Mouse (Mus musculus): ENCODE data around the gene Olfr1375. TPM values are rescaled to one million over a fixed set of nuclear protein-coding genes. Genes with fewer than 3 reads are reported as not detected.

Gene Olfr1375
- polyA plus RNA-seq, 1 experiment from 2014 or later: not detected

DNA sequence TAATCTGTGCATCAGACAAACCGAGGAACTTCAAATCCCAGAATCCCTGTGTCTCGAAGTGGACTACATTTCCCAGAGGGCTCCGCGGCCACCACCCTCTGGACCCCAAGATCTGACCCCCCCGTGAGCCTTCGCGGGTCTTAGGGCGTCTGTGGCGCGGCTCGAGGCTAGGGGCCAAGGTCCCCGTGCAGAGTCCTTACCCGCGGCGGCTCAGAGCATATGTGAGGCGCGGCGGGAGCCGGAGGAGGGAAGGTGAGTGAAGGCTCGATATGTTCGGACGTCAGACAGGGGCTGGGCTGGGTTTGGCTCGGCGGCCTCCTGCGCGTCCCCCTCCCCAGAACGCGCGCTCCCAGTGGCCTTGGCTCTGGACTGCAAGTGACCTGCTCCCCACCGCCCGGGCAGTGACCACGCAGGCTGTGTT, 11.3 kb downstream of the Olfr1375 start, which contains the start of gene Zfp354a:
Gene Zfp354a (plus strand): TSS at position 107 of the 421 bp plus-strand sequence.
- Histone ChIP-seq H3K4me1 (replicated peaks; ENCODE audit: insufficient read depth, low read length) (peaks cover 7% of the 10 kb centered on the region; the same call in 1 of the 2 replicates), H3K4me3 (replicated peaks; ENCODE audit: low read depth, low read length) (peak within 1 kb of the TSS; percentile 80), H3K36me3 (ENCODE audit: insufficient read depth, low read length) (no peaks in the 10 kb centered on the region), H3K4me2 (ENCODE audit: low read length) (peak within 1 kb of the TSS; percentile 94), H3K9ac (ENCODE audit: low read depth, low read length) (peak within 1 kb of the TSS; percentile 70), H3K9me3 (replicated peaks; ENCODE audit: low read length) (no peaks in the 10 kb centered on the region), H3K27ac (peak within 1 kb of the TSS; percentile 50; the same call in 1 of the 2 replicates), H3K27me3 (ENCODE audit: insufficient read depth, low read length) (no peaks in the 10 kb centered on the region)
- TF ChIP-seq CTCF (IDR thresholded peaks at IDR 0.05; ENCODE audit: low read depth): peak; percentile 48
- under 1% methylated on average over 31 of the region's 32 CpGs for WGBS
- peak; percentile 94 for ATAC-seq (replicated peaks; ENCODE audit: low FRiP score, low read depth)
- peak; percentile 91 for DNase-seq (ENCODE audit: low spot score)

- Histone ChIP-seq H3K4me3 (replicated peaks; ENCODE audit: low read depth, low read length) (peak overlapping the region; percentile 80), H3K4me1 (replicated peaks; ENCODE audit: insufficient read depth, low read length) (peaks cover 7% of the 10 kb centered on the region; the same call in 1 of the 2 replicates), H3K27me3 (ENCODE audit: insufficient read depth, low read length) (no peaks in the 10 kb centered on the region), H3K9me3 (replicated peaks; ENCODE audit: low read length) (no peaks in the 10 kb centered on the region), H3K36me3 (ENCODE audit: insufficient read depth, low read length) (no peaks in the 10 kb centered on the region), H3K27ac (peak overlapping the region; percentile 50; the same call in 1 of the 2 replicates), H3K9ac (ENCODE audit: low read depth, low read length) (peak overlapping the region; percentile 70), H3K4me2 (ENCODE audit: low read length) (peak overlapping the region; percentile 94)
- TF ChIP-seq CTCF (IDR thresholded peaks at IDR 0.05; ENCODE audit: low read depth): no peak
- 11% methylated on average over 14 of the region's 14 CpGs for WGBS
- peak; percentile 4 for DNase-seq (ENCODE audit: low spot score)
- no peak for ATAC-seq (replicated peaks; ENCODE audit: low FRiP score, low read depth)
Observed at GRCm38 (mm10) chr11:51059640-51060039, 11.7 kb downstream of the Olfr1375 start.

- TF ChIP-seq CTCF (IDR thresholded peaks at IDR 0.05; ENCODE audit: low read depth): no peak
- WGBS: 91% methylated on average over 6 of the region's 6 CpGs
- no peaks in the 10 kb centered on the region for H3K9me3 ChIP-seq (replicated peaks; ENCODE audit: low read length)
- H3K27me3 ChIP-seq (ENCODE audit: insufficient read depth, low read length): no peaks in the 10 kb centered on the region
- H3K4me1 ChIP-seq (replicated peaks; ENCODE audit: insufficient read depth, low read length): peaks cover 7% of the 10 kb centered on the region; the same call in 1 of the 2 replicates
- peaks cover 4% of the 10 kb centered on the region; the same call in 1 of the 2 replicates for H3K36me3 ChIP-seq (ENCODE audit: insufficient read depth, low read length)
- H3K27ac ChIP-seq: no peak overlapping the region
- H3K4me3 ChIP-seq (replicated peaks; ENCODE audit: low read depth, low read length): no peak overlapping the region
- no peak for DNase-seq (ENCODE audit: low spot score)
- H3K4me2 ChIP-seq (ENCODE audit: low read length): no peak overlapping the region
- H3K9ac ChIP-seq (ENCODE audit: low read depth, low read length): no peak overlapping the region
- ATAC-seq (replicated peaks; ENCODE audit: low FRiP score, low read depth): no peak
Observed at GRCm38 (mm10) chr11:51060981-51061380, 13.1 kb downstream of the Olfr1375 start.

DNA sequence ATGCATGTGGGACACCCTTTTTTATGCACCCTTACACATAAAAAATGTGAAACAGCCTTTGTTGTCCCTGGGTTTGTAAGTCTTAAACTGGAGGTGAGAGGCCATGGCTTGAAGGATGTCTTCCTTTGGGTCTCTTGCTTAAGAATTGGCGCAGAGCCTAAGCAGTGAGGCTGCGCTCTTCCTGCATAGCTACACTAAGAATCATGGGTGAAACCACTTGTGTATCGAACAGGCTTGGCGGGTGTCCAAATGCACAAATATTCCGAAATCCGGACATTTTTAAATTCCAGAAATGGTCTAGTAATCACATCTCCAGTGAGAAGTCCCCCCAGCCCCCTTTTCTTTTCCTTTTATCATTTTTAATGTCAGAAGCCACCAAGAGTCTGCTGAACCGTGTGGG, 15.4 kb downstream of the Olfr1375 start:
- H3K36me3 ChIP-seq (ENCODE audit: insufficient read depth, low read length): peaks cover 23% of the 10 kb centered on the region
- no peak overlapping the region for H3K9ac ChIP-seq (ENCODE audit: low read depth, low read length)
- DNase-seq (ENCODE audit: low spot score) (peak; percentile 40), ATAC-seq (replicated peaks; ENCODE audit: low FRiP score, low read depth) (no peak)
- H3K27ac ChIP-seq: no peak overlapping the region
- H3K4me1 ChIP-seq (replicated peaks; ENCODE audit: insufficient read depth, low read length): peaks cover 7% of the 10 kb centered on the region; the same call in 1 of the 2 replicates
- H3K27me3 ChIP-seq (ENCODE audit: insufficient read depth, low read length): no peaks in the 10 kb centered on the region
- 60% methylated on average over 7 of the region's 7 CpGs for WGBS
- H3K4me3 ChIP-seq (replicated peaks; ENCODE audit: low read depth, low read length): no peak overlapping the region
- no peaks in the 10 kb centered on the region for H3K9me3 ChIP-seq (replicated peaks; ENCODE audit: low read length)
- no peak overlapping the region for H3K4me2 ChIP-seq (ENCODE audit: low read length)
- no peak for TF ChIP-seq CTCF (IDR thresholded peaks at IDR 0.05; ENCODE audit: low read depth)

DNA sequence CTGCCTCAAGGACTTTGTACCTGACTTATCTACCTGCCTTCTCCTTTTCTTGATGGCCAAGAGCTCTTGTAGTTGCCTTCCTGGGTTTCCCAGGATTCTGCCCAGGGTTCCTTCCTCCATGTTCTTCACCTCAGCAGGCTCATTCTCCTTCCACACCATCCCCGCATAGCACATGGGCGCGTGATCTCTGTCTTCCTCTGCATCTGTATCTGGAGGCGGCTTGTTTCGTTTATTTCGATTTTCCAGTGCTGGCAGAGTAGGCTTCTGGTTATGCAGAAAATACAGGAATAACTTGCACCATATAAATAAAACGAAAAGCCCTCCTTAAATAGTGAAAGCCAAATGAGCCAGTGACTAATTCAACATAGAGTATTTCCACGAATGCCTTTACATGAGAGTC, 15.9 kb downstream of the Olfr1375 start:
- Histone ChIP-seq H3K4me3 (replicated peaks; ENCODE audit: low read depth, low read length) (no peak overlapping the region), H3K4me1 (replicated peaks; ENCODE audit: insufficient read depth, low read length) (peaks cover 7% of the 10 kb centered on the region; the same call in 1 of the 2 replicates), H3K4me2 (ENCODE audit: low read length) (no peak overlapping the region), H3K27ac (no peak overlapping the region), H3K9me3 (replicated peaks; ENCODE audit: low read length) (no peaks in the 10 kb centered on the region), H3K9ac (ENCODE audit: low read depth, low read length) (no peak overlapping the region), H3K36me3 (ENCODE audit: insufficient read depth, low read length) (peaks cover 28% of the 10 kb centered on the region), H3K27me3 (ENCODE audit: insufficient read depth, low read length) (no peaks in the 10 kb centered on the region)
- DNase-seq (ENCODE audit: low spot score) (no peak), ATAC-seq (replicated peaks; ENCODE audit: low FRiP score, low read depth) (no peak)
- 94% methylated on average over 8 of the region's 8 CpGs for WGBS
- TF ChIP-seq CTCF (IDR thresholded peaks at IDR 0.05; ENCODE audit: low read depth): no peak

- no peak overlapping the region for H3K4me3 ChIP-seq (replicated peaks; ENCODE audit: low read depth, low read length)
- H3K36me3 ChIP-seq (ENCODE audit: insufficient read depth, low read length): no peaks in the 10 kb centered on the region
- 40% methylated on average over 7 of the region's 7 CpGs for WGBS
- TF ChIP-seq CTCF (IDR thresholded peaks at IDR 0.05; ENCODE audit: low read depth): no peak
- ATAC-seq (replicated peaks; ENCODE audit: low FRiP score, low read depth): no peak
- H3K4me2 ChIP-seq (ENCODE audit: low read length): no peak overlapping the region
- DNase-seq (ENCODE audit: low spot score): peak; percentile 24
- H3K4me1 ChIP-seq (replicated peaks; ENCODE audit: insufficient read depth, low read length): no peaks in the 10 kb centered on the region
- no peak overlapping the region for H3K9ac ChIP-seq (ENCODE audit: low read depth, low read length)
- no peaks in the 10 kb centered on the region for H3K27me3 ChIP-seq (ENCODE audit: insufficient read depth, low read length)
- no peaks in the 10 kb centered on the region for H3K9me3 ChIP-seq (replicated peaks; ENCODE audit: low read length)
- H3K27ac ChIP-seq: no peak overlapping the region
Observed at GRCm38 (mm10) chr11:51084527-51084926, 36.6 kb downstream of the Olfr1375 start.

- DNase-seq (ENCODE audit: low spot score): no peak
- no peak for ATAC-seq (replicated peaks; ENCODE audit: low FRiP score, low read depth)
- Histone ChIP-seq H3K4me3 (replicated peaks; ENCODE audit: low read depth, low read length) (no peak overlapping the region), H3K9ac (ENCODE audit: low read depth, low read length) (no peak overlapping the region), H3K4me2 (ENCODE audit: low read length) (no peak overlapping the region), H3K36me3 (ENCODE audit: insufficient read depth, low read length) (no peaks in the 10 kb centered on the region), H3K27me3 (ENCODE audit: insufficient read depth, low read length) (no peaks in the 10 kb centered on the region), H3K4me1 (replicated peaks; ENCODE audit: insufficient read depth, low read length) (no peaks in the 10 kb centered on the region), H3K9me3 (replicated peaks; ENCODE audit: low read length) (no peaks in the 10 kb centered on the region), H3K27ac (no peak overlapping the region)
- TF ChIP-seq CTCF (IDR thresholded peaks at IDR 0.05; ENCODE audit: low read depth): no peak
- WGBS: 44% methylated on average over 13 of the region's 13 CpGs
Observed at GRCm38 (mm10) chr11:51085269-51085668, 37.4 kb downstream of the Olfr1375 start.

Other genes starting within 250 kb of the Olfr1375 start
- gene Zfp354c, start 220.4 kb upstream of the Olfr1375 start, polyA plus RNA-seq (2015; fragmentation: Nextera tagmentation; extraction: Ambion mirVana): 12.8 and 13.1 TPM in 2 replicates
- 0.70 and 0.82 TPM in 2 replicates for gene Zfp879, start 206.6 kb upstream of the Olfr1375 start, polyA plus RNA-seq (2015; fragmentation: Nextera tagmentation; extraction: Ambion mirVana)
- gene Grm6, start 197.4 kb upstream of the Olfr1375 start, polyA plus RNA-seq (2015; fragmentation: Nextera tagmentation; extraction: Ambion mirVana): not detected in 2 replicates
- gene Zfp454, start 160.5 kb upstream of the Olfr1375 start, polyA plus RNA-seq (2015; fragmentation: Nextera tagmentation; extraction: Ambion mirVana): 5.8 and 7.4 TPM in 2 replicates
- gene Zfp2, start 131.9 kb upstream of the Olfr1375 start, polyA plus RNA-seq (2015; fragmentation: Nextera tagmentation; extraction: Ambion mirVana): 10.8 and 10.9 TPM in 2 replicates
- 1.6 and 1.7 TPM in 2 replicates for gene Zfp354b, start 116.5 kb upstream of the Olfr1375 start, polyA plus RNA-seq (2015; fragmentation: Nextera tagmentation; extraction: Ambion mirVana)
- gene 4933414I15Rik, start 104.3 kb upstream of the Olfr1375 start, polyA plus RNA-seq (2015; fragmentation: Nextera tagmentation; extraction: Ambion mirVana): not detected in 2 replicates
- gene Prop1, start 94.3 kb upstream of the Olfr1375 start, polyA plus RNA-seq (2015; fragmentation: Nextera tagmentation; extraction: Ambion mirVana): not detected in 2 replicates
- gene Olfr1378, start 81.6 kb upstream of the Olfr1375 start, polyA plus RNA-seq (2015; fragmentation: Nextera tagmentation; extraction: Ambion mirVana): not detected in 2 replicates
- gene Olfr1377, start 66.1 kb upstream of the Olfr1375 start, polyA plus RNA-seq (2015; fragmentation: Nextera tagmentation; extraction: Ambion mirVana): not detected in 2 replicates
- gene Olfr51, start 44.5 kb upstream of the Olfr1375 start, polyA plus RNA-seq (2015; fragmentation: Nextera tagmentation; extraction: Ambion mirVana): not detected in 2 replicates
- not detected in 2 replicates for gene Olfr54, start 33.9 kb upstream of the Olfr1375 start, polyA plus RNA-seq (2015; fragmentation: Nextera tagmentation; extraction: Ambion mirVana)
- gene Zfp354a, start 11.1 kb downstream of the Olfr1375 start, polyA plus RNA-seq (2015; fragmentation: Nextera tagmentation; extraction: Ambion mirVana): 9.2 and 10.9 TPM in 2 replicates
- not detected in 2 replicates for gene Gm12569, start 172.4 kb downstream of the Olfr1375 start, polyA plus RNA-seq (2015; fragmentation: Nextera tagmentation; extraction: Ambion mirVana)
- 90.0 and 96.8 TPM in 2 replicates for gene Clk4, start 213.6 kb downstream of the Olfr1375 start, polyA plus RNA-seq (2015; fragmentation: Nextera tagmentation; extraction: Ambion mirVana)
- 0.74 and 1.0 TPM in 2 replicates for gene BC049762, start 214.9 kb downstream of the Olfr1375 start, polyA plus RNA-seq (2015; fragmentation: Nextera tagmentation; extraction: Ambion mirVana)
- gene Col23a1, start 241.8 kb downstream of the Olfr1375 start, polyA plus RNA-seq (2015; fragmentation: Nextera tagmentation; extraction: Ambion mirVana): 6.0 and 6.8 TPM in 2 replicates

Data from kidney, postnatal 0 days (tissue).